Mouse (Mus musculus): ENCODE data around the gene Pde11a.

The Pde11a gene

DNA sequence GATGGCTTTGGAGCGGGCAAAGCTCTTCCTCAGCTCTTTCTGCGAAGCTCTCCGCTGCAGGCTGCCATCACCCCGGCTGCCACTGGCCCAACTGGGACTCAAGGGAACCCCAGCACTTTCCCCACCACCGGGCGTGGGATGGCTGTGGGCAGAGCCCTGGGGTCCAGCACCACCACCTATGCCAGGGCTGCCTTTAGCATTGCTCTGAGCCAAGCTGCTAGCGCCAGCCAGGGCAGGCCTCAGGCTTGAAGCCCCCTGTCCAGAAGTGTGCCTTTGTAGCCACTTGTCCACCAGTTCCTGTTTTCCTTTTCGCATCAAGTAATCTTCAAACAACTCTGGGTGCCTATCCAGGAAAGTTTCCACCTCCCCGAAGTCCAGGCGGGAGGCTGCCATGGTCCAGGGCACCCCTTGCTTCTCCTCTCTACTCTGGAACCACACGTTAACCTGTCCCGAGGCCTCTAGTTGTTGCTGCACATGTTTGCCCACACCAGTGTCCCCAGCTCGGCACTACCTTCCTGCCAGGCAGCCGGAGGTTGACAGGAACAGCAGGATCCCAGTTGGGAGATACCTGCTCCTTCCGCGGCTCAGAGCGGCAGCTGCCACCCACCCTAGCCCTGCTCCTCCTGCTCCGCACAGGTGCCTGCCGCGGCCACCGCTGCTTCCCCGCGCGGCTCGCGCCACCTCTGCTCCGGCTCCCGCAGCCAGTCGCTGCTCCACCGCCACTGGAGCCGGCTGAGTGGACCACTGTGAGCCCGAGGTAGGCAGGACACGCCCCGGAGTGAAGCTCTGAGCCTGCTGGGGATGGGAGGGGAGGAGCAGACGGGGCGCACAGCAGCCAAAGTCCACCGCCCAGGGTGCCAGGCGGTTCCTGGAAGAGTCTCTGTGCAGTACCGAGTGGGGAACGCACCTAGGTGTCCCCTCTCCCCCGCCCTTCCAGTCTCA lies at the start of gene Pde11a:
Gene Pde11a, minus strand, starts transcription at position 560 of the 942 bp plus-strand sequence.
- DNase-seq (ENCODE audit: low read depth, low spot score), result peak; percentile 83

DNA sequence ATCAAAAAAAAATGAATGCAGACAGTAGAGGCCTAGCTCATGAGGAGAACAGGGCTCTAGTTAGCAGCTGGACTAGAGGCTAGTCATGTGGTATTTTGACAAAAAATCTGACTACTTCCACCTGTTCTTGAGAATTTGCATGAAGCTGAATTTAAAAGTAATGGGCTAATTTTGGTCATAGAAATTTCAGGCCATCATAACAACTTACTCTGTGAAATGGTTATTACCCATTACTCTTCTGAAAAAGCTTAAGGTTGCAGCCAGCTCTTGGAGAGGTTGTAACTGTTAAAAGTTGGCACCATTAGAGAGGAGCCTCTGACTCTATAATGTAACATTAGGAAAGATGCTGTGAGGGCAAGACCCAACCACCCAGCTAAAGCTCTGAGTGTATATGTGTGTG lies 48.0 kb upstream of the Pde11a start:
- DNase-seq (ENCODE audit: low read depth, low spot score), result no peak

GRCm38 (mm10) chr2:76378646-76379045 lies 40.1 kb upstream of the Pde11a start:
- peak; percentile 76 for DNase-seq (ENCODE audit: low read depth, low spot score)

DNA sequence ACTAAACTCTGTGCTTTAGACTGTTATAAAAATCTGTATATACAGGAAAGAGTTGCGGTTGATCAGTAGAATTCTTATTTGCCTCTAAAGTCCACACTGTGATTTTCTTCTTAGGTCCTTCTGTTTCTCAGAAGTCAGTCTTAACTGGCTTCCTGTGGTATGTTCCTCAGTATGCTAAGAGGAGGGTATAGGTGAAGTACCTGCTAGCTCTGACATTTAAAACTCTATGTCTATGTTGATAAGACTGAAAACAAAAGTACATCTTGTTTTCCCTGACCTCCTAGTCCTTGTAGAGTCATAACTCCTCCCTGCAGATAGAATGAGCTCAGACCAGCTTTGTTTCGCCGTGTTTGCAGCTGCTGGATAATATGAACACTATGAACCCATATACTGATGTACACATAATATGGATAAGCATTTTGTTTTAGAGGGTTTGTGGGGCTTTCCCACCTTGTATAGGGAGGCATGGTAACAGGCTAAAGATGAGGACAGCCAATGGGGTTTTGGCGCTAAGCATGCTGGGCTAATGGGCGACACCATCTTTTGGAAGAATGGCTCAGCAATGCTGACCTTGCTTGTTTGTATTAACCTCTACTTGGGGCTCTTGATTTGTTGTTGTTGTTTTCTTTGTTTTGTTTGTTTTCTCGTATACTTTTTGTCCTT lies 36.1 kb upstream of the Pde11a start:
- DNase-seq (ENCODE audit: low read depth, low spot score), result no peak

DNA sequence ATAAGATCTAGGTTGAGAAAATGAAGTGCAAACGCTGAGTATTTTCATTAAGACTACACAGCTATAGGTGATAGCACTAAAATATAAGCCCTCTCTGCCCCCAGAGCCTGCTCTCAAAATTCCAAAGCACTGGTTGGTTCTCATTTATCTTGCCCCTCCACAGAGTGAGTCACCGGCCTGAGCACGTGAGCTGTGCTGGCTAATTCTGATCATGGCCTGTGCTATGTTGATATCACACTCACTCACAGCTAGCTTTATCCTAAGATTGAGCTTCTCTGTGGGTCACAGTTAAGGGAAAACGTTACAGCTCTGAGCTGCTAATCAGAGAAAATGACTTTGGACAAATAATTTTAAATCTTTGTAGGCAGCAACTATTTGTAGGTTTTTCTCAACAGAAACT lies 33.7 kb upstream of the Pde11a start:
- DNase-seq (ENCODE audit: low read depth, low spot score), result no peak

- no peak for DNase-seq (ENCODE audit: low read depth, low spot score)
Observed at GRCm38 (mm10) chr2:76370656-76370922, 32.0 kb upstream of the Pde11a start.

DNA sequence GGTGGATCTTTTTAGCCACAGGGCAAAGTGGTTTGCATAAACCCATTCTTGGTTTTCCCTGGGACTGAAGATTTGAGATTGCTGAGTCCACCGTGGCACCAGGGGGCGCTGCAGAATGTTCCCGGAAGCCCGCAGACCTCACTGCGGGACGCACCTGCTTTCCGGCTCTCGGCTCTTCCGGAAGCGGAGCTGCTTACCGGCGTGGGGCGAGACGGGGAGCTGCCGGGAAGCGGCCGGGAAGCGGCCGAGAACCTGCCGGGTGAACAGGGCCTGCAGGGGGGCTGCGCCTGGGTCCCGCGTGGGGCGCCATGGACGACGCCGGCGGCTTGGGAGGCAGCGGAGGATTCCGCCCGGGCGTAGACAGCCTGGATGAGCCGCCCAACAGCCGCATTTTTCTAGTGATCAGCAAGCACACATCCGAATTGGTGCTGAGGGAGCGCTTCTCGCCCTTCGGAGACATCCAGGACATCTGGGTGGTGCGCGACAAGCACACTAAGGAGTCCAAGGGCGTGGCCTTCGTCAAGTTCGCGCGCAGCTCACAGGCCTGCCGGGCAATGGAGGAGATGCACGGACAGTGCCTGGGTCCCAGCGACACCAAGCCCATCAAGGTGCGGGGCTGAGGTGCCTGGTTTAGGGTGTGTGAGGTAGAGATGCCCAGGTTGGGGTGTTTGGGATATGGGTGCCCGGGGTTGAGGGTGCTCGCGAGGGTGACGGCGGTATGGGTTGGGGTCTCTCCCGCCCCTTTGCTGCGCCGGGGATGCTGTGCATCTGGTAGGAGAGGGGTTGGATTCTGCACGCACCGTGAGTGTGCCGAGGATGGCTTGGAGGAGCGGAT lies 31.5 kb upstream of the Pde11a start, which contains the start of gene Rbm45:
Gene Rbm45, plus strand, starts transcription at position 164 of the 835 bp plus-strand sequence.
- peak; percentile 96 for DNase-seq (ENCODE audit: low read depth, low spot score)

GRCm38 (mm10) chr2:76368861-76369660 lies 30.5 kb upstream of the Pde11a start:
- peak; percentile 24 for DNase-seq (ENCODE audit: low read depth, low spot score)

DNA sequence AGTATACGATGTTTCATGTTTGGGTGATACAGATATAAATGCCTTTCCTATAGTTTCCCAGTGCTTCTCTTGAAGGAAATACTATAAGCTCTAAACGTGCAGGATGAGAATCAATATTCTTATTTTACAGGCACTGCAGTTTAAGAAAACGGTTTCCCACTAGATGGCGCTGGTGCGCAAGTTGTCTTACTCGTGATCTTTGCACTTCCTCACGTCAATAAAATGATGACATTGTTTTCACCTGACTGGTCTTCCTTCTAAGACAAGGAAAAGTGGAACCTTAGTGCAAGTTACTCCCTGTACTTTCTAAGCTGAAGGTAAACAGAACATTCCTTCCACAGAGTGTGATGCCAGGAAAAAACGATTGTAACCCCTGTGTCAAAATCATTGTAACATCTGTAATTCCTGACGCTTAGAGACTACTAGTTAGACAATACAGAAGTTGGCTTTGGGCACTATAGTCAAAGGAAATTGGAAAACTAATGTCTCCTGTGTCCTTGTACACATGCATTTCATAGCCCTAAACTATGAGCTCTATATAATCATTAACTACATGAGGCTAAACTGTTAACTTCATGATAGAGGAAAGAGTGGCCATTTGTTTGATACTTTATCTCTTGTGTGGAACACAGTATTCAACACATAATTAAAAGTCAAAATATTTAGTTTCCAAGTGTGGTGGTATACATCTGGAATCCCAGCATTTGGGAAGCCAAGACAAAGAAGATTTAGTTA lies 28.8 kb upstream of the Pde11a start:
- DNase-seq (ENCODE audit: low read depth, low spot score), result peak; percentile 84

GRCm38 (mm10) chr2:76365811-76366210 lies 27.2 kb upstream of the Pde11a start:
- no peak for DNase-seq (ENCODE audit: low read depth, low spot score)

- peak; percentile 73 for DNase-seq (ENCODE audit: low read depth, low spot score)
Observed at GRCm38 (mm10) chr2:76362111-76362510, 23.5 kb upstream of the Pde11a start.

DNA sequence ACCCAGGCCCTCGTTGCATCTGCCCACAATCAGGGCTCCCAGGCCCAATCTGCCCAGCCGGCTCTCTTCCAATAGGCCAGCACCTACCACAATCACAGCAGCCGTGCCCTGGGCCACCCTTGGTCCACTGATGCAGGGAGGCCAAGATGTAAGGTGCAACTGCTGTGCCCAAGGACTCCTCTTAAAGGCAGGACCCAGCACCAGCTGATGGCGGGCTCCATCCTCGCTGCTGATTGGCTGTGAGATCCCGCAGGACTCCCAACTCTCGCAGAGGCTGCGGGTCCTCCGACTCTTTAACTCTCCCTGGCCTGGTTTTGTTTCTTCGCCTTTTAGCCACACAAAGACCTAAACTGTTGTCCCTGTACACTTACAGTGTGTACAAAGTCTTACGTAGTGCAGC lies 21.7 kb upstream of the Pde11a start, which contains the start of gene Cyct:
Gene Cyct, minus strand, starts transcription at position 225 of the 400 bp plus-strand sequence.
- peak; percentile 72 for DNase-seq (ENCODE audit: low read depth, low spot score)

GRCm38 (mm10) chr2:76347839-76348238 lies 9.3 kb upstream of the Pde11a start:
- DNase-seq (ENCODE audit: low read depth, low spot score), result peak; percentile 37

- no peak for DNase-seq (ENCODE audit: low read depth, low spot score)
Observed at GRCm38 (mm10) chr2:76342146-76342545, 3.6 kb upstream of the Pde11a start.

GRCm38 (mm10) chr2:76334596-76334995 lies 4.0 kb downstream of the Pde11a start:
- DNase-seq (ENCODE audit: low read depth, low spot score), result peak; percentile 61

- no peak for DNase-seq (ENCODE audit: low read depth, low spot score)
Observed at GRCm38 (mm10) chr2:76332161-76332805, 6.3 kb downstream of the Pde11a start.

GRCm38 (mm10) chr2:76330081-76330480 lies 8.5 kb downstream of the Pde11a start:
- DNase-seq (ENCODE audit: low read depth, low spot score), result no peak

GRCm38 (mm10) chr2:76326161-76326560 lies 12.4 kb downstream of the Pde11a start:
- DNase-seq (ENCODE audit: low read depth, low spot score), result no peak

- DNase-seq (ENCODE audit: low read depth, low spot score), result no peak
Observed at GRCm38 (mm10) chr2:76324463-76324862, 14.1 kb downstream of the Pde11a start.

Data from ZHBTc4 (cell line).